Mouse (Mus musculus) cerebellum, adult 2 months (tissue): Measurements from ENCODE around the gene Fcgr1. TPM values are rescaled to one million over a fixed set of nuclear protein-coding genes. Genes with fewer than 3 reads are reported as not detected.
A peak's percentile ranks its signal among the peaks of the same experiment; 100 is the strongest.
"Not testable (repeated sequence)": the region's sequence is repeated elsewhere in the genome, so short reads cannot be mapped to it uniquely, and the experiment has no call there.

Experiments
- DNase-seq, 2 experiments: peaks; one replicate each; pipeline ENCODE4 v3.0.0; 2021
- H3K27ac ChIP-seq: fragments of 200-500 bp; 2 replicates; pipeline ENCODE4 v1.5.1; 2012; ENCODE audit warnings: low read length, control low read depth, inconsistent platforms; ENCODE audit not compliant: insufficient read depth
- H3K27me3 ChIP-seq: fragments of 200-500 bp; 2 replicates; pipeline ENCODE4 v1.6.1; 2012; ENCODE audit warnings: inconsistent platforms, mild to moderate bottlenecking, low read length, moderate library complexity; ENCODE audit not compliant: control insufficient read depth, insufficient read depth
- H3K4me1 ChIP-seq: fragments of 200-500 bp; 2 replicates; pipeline ENCODE4 v1.6.1; 2011; ENCODE audit warnings: low read length; ENCODE audit not compliant: control insufficient read depth, insufficient read depth
- H3K4me3 ChIP-seq: fragments of 200-500 bp; replicated peaks from 2 replicates; pipeline ENCODE3; 2011; ENCODE audit warnings: mild to moderate bottlenecking, low read depth, low read length, control low read depth; ENCODE audit not compliant: insufficient read depth
- CTCF ChIP-seq: fragments of 200-500 bp; IDR thresholded peaks from 2 replicates; pipeline ENCODE4 v1.5.1; 2011; ENCODE audit warnings: low read depth, mild to moderate bottlenecking, control low read depth, low read length, moderate library complexity, borderline replicate concordance; ENCODE audit not compliant: insufficient read depth
- POLR2A ChIP-seq: fragments of 200-500 bp; IDR thresholded peaks from 2 replicates; pipeline ENCODE4 v1.6.1; 2011; ENCODE audit warnings: low read length, control low read depth, borderline replicate concordance; ENCODE audit not compliant: insufficient read depth
- WGBS: fragments of 180-500 bp; shearing (Covaris S2); methylation state at CpG from one replicate; pipeline ENCODE4 v1.1.7; 2018; 5-methylcytosine and 5-hydroxymethylcytosine counted together
- polyA plus RNA-seq: library from polyadenylated mRNA; depleted of rRNA; stranded (reverse); fragments of >200 nt; gene quantifications from 2 replicates; pipeline ENCODE4 v1.2.3, GENCODE M21; 2012

The Fcgr1 gene
- polyA plus RNA-seq, 1 experiment, result 2.0 TPM

- Histone ChIP-seq H3K4me1 (no peaks in the 10 kb centered on the region), H3K27me3 (no peaks in the 10 kb centered on the region), H3K27ac (no peak overlapping the region), H3K4me3 (no peak overlapping the region)
- no peak for DNase-seq
- TF ChIP-seq POLR2A (no peak), CTCF (no peak)
- WGBS, result 29% methylated on average over 10 of the region's 10 CpGs
These were observed 39.0 kb downstream of the Fcgr1 start for GRCm38 (mm10) chr3:96254683-96255355.

DNA sequence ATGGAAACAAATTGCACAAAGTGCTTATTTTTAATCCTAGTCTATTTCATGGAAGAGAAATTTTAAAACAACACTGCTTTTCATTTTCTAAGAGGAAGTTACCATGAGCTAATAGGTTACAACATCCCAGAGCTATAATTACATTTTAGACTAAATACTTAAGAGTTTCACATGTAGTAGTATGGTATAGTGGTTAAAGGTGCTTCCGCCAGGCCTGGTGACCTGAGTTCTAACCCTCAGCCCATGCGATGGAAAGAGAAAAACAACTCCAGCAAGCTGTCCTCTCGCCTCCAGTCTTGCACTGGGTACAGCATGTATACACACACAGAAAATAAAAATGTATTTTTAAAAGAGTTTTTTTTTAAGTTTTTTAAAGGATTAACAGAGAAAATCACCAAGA is 42.0 kb downstream of the Fcgr1 start:
- Histone ChIP-seq H3K27me3 (no peaks in the 10 kb centered on the region), H3K4me1 (no peaks in the 10 kb centered on the region), H3K4me3 (no peak overlapping the region), H3K27ac (no peak overlapping the region)
- no peak for DNase-seq
- no peak for TF ChIP-seq POLR2A
- TF ChIP-seq CTCF, result no peak
- 96% methylated on average over 3 of the region's 3 CpGs for WGBS

DNA sequence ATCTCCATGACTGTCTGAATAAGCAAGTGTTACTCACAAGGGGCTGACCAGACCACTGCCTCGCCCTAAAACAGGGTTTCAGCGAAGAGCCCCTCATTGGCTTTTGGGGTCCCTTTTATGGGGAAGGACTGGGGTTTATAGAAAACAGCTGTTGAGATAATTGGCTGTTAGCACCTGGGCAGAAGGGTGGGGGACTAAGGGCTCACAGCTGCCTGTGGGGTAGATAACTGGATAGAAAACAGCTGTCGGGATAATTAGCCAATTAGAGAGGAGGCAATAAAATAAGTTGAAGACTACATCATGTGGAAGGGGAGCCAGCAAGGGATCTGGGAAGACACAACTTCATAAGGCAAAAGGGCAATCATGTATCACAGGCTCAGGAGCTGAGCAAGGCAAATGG is 42.9 kb downstream of the Fcgr1 start:
- Histone ChIP-seq H3K27me3 (no peaks in the 10 kb centered on the region), H3K4me3 (no peak overlapping the region), H3K4me1 (no peaks in the 10 kb centered on the region), H3K27ac (no peak overlapping the region)
- TF ChIP-seq POLR2A (no peak), CTCF (no peak)
- DNase-seq, result no peak
- 87% methylated on average over 3 of the region's 3 CpGs for WGBS

DNA sequence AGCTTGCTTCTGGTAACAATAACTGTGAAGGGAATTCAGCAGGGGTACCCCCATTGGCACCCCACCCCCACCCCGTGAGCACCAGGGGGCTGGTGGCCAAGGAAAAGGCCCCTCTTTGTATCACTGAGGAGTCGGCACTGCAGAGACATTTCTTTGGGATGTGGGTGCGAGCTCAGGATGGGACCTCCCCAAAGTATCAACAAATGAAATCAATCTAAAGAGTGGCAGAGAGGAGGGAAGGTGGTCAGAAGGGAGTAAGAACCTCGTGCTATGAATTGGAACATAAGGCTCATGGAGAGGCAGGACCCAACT is 44.8 kb downstream of the Fcgr1 start:
- H3K4me1 ChIP-seq, result peaks cover 7% of the 10 kb centered on the region; the same call in 1 of the 2 replicates

GRCm38 (mm10) chr3:96248141-96249033 is 45.4 kb downstream of the Fcgr1 start:
- H3K4me3 ChIP-seq, result no peak overlapping the region
- no peak for DNase-seq
- H3K27me3 ChIP-seq, result no peaks in the 10 kb centered on the region
- no peak overlapping the region for H3K27ac ChIP-seq
- 55% methylated on average over 6 of the region's 6 CpGs for WGBS
- TF ChIP-seq CTCF (no peak), POLR2A (no peak)
- peaks cover 10% of the 10 kb centered on the region for H3K4me1 ChIP-seq

More for the DNA sequence above, 44.8 kb downstream of the Fcgr1 start:
- H3K27ac ChIP-seq, result no peak overlapping the region
- H3K27me3 ChIP-seq, result no peaks in the 10 kb centered on the region
- DNase-seq, result no peak
- no peak overlapping the region for H3K4me3 ChIP-seq
- WGBS, result 52% methylated on average over 4 of the region's 4 CpGs
- TF ChIP-seq CTCF (no peak), POLR2A (no peak)

DNA sequence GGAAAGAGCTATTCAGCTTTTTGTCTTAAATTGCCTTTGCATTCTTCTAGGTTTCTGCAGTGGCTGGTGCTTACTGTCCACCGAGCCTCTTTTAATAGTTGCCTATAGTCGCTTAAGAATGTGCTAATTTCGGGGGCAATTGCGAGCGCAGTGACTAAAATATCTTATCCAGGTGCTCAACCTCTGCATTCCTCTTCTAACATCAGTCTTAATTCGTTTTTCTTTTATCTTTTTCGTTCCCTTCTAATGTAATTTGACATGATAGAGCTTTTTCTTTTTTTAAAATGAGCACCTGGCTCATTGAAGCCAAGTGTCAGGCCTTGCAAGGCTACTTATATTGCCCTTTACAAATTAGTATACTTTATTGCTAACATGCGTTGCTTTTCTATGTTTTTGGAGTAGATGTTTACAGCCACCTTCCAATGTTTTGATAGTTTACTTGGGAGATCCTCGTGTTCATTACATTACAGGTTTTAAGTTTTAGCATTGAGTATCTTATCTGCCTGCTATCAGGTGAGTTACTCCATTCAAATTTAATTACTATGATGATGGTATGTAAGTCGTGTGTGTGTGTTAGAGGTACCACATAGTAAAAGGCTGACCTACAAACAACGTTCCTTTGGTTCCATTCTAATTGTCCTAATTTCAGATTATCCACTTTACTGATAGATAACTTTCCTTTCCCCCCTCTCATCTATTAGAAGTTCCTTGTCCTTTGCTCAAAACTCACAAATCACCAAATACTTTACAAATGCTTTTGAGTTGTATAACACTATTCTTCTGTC is 46.2 kb downstream of the Fcgr1 start:
- Histone ChIP-seq H3K4me3 (no peak overlapping the region), H3K27ac (no peak overlapping the region), H3K27me3 (no peaks in the 10 kb centered on the region), H3K4me1 (peaks cover 10% of the 10 kb centered on the region)
- WGBS, result 33% methylated on average over 11 of the region's 11 CpGs
- TF ChIP-seq POLR2A, result no peak
- TF ChIP-seq CTCF, result no peak
- no peak for DNase-seq

GRCm38 (mm10) chr3:96246427-96246856 is 47.3 kb downstream of the Fcgr1 start, which contains the start of gene Hist2h3c1:
Hist2h3c1 (plus strand) TSS chr3:96246685.
- H3K27ac ChIP-seq, result 0 out of 2 replicates have a peak within 1 kb of the TSS, but pooled peaks have one; percentile 61
- H3K27me3 ChIP-seq, result not testable (repeated sequence)
- H3K4me3 ChIP-seq, result peak within 1 kb of the TSS; percentile 71
- 0% methylated on average over 1 of the region's 47 CpGs for WGBS
- peak in 1 of 2 experiments; percentile 33 for DNase-seq
- H3K4me1 ChIP-seq, result peaks cover 10% of the 10 kb centered on the region

- 0 out of 2 replicates have a peak overlapping the region, but pooled peaks have one; percentile 61 for H3K27ac ChIP-seq
- H3K4me1 ChIP-seq, result peaks cover 10% of the 10 kb centered on the region
- H3K27me3 ChIP-seq, DNase-seq: not testable (repeated sequence)
- peak overlapping the region; percentile 71 for H3K4me3 ChIP-seq
- under 1% methylated on average over 10 of the region's 21 CpGs for WGBS
These were observed 47.8 kb downstream of the Fcgr1 start for GRCm38 (mm10) chr3:96246018-96246417.
